Mouse (Mus musculus) megakaryocyte, embryonic 14.5 days (primary cell): ENCODE measurements around the gene Dgat2.

ENCODE experiments used
- FLI1 ChIP-seq: IDR thresholded peaks from 2 replicates; pipeline ENCODE4 v1.6.1; 2012; ENCODE audit warnings: low read length, inconsistent platforms, mixed read lengths
- GATA1 ChIP-seq: IDR thresholded peaks from 3 replicates; pipeline ENCODE4 v1.6.1; 2012; ENCODE audit warnings: mixed read lengths, low read length, inconsistent platforms, borderline replicate concordance

GRCm38 (mm10) chr7:99202163-99202562, 19.6 kb upstream of the Dgat2 start:
- no peak for TF ChIP-seq GATA1
- no peak for TF ChIP-seq FLI1
